Mouse (Mus musculus) adipocyte (in vitro differentiated cells): ENCODE measurements around the gene Cdk4.

ENCODE experiments used
- DNase-seq: peaks from one replicate; pipeline ENCODE4 v3.0.0-alpha.2; 2016; ENCODE audit warnings: low spot score

Cdk4 gene

DNA sequence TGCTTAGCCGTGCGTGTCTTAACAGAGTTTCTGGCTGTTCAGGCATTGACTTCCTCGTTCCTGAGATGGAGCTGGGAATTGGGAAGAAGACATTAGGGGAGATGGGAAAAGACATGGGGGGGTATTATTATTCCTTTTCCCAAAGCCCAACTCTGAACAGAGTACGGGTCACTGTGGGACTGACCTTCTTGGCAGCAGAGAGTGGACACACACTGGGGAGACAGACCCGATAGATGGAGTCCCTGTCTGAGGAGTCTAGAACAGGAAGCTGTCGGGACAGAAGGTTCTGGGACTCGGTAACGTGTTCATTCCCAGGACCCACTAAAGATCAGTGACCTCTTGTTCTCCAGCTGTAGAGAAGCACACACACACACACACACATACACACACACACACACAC, 12.3 kb downstream of the Cdk4 start:
- no peak for DNase-seq

DNA sequence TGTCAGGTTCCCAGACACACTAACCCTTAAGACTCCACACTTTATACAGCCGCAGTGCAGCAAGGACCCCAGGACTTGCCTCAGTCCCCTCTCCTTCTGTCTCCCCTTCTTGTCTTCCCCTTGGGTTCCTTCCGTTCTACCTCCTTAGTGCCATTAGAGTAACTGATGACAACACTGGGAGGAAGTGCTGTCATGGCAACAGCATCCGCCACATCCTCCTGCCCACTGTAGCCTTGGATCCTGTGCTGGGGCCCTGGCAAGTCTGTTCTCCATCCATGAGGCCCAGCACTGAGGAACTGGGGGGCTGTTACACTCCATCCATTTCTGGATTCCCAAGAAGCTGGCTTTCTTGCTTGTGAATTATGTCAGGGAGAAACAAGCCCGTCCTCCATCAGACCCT, 12.7 kb downstream of the Cdk4 start:
- DNase-seq, result no peak

DNA sequence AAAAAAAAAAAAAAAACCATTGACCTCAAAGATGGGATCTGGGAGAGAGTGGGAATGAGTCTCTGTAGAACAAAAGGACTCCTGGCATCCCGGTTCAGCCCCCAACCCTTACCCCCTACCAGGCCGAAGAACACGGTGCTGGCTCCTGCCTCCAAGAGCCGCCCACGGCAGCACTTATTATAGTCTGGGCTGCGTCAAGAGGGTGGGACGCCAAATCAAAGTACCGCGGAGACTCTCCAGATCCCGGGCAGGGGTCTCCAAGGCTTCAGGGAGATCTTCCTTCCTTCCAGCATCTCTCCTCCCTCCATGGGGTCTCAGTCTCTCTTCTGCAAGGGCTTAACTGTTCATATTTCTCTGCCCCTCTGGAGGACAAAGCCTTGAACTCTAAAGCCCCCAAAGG, 14.2 kb downstream of the Cdk4 start:
- no peak for DNase-seq

DNA sequence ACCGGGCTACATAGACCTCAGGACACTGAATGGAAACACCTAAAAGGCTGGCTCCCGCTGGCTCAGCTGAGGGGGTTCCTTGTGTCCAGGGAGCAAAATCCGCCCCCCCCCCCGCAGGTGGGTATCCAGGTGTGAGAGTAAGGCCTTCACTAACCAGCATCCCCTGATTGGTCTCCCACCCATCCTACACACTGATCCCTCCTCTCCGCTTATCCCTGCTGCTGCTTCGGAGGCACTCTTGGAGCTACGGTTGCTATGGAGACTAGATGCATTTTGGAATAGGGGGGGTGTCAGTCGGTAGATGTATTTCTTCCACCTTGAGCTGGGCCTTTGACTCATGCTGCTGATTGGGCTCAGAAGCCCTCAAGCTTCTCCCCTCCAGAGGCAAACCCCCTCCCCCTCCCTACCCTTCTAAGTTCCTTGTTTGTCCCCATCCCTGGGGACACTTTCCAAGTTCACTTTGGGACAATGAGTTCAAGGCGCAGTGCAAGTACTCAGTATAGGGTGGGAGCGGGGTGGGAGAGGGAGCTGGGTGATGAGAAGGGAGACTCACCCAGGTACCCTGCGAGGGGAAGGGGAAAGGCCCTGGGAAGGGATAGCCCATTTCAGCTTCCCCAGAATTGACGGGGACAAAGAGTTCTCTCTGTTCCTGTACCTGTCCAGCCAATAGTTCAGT, 14.8 kb downstream of the Cdk4 start:
- DNase-seq, result no peak

DNA sequence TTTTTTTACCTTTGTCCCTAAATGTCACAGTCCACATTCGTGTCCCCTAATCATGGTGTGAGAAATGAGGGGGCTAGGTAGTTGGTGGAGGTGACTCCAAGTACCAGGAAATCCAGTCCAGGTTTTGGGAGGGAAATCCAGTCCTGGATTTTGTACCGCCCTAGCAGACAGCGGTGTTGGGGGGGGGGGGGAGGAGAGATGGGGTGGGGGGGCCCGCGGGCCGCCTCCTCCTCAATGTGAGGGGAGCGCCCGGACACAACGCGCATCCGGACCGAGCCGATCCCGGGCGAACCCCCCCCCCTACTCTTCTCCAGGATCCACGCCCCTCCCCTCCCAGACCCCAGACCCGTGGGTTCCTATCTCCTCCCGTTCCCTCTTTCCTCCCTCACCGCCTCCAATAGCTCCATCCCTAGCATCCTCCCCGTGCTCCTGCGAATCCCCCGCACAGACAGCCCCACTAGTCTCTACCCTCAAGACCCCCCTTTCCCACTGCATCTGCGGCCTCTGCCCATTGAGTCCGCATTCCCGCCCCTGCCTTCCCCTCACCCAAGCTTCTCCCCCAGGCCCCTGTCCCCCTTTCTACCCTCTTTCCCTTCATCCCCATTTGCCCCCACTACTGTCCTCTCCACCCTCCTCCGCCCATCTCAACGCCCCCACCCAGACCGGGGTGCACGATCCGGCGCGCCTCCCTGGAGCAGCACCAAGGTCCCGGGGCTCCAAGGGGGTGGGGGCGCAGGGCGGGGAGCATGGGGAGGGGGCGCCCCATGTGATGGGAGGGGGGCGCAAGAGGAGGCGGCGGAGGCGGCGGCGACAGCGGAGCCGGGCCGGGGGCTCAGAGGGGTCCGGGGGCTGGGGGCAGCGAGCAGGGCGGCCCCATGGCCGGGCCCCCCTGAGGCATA, 15.6 kb downstream of the Cdk4 start:
- DNase-seq, result no peak

DNA sequence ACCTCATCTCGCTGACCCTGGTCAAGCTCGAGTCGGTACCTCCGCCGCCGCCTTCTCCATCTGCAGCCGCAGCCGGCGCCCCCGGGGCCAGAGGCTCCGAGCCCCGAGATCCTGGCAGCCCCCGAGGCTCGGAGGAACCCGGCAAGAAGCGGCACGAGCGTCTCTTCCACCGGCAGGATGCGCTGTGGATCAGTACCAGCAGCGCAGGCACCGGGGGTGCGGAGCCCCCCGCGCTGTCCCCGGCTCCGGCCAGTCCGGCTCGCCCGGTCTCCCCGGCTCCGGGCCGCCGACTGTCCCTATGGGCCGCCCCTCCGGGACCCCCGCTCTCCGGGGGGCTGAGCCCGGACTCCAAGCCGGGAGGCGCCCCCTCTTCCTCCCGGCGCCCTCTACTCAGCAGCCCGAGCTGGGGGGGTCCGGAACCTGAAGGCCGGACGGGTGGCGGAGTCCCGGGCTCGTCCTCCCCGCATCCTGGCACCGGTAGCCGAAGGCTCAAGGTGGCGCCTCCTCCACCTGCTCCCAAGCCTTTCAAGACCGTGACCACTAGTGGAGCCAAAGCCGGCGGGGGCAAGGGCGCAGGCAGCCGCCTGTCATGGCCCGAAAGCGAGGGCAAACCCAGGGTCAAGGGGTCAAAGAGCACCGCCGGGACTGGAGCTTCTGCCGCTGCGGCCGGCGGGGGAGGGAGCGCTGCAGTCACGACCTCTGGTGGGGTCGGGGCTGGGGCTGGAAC, 16.5 kb downstream of the Cdk4 start:
- no peak for DNase-seq

DNA sequence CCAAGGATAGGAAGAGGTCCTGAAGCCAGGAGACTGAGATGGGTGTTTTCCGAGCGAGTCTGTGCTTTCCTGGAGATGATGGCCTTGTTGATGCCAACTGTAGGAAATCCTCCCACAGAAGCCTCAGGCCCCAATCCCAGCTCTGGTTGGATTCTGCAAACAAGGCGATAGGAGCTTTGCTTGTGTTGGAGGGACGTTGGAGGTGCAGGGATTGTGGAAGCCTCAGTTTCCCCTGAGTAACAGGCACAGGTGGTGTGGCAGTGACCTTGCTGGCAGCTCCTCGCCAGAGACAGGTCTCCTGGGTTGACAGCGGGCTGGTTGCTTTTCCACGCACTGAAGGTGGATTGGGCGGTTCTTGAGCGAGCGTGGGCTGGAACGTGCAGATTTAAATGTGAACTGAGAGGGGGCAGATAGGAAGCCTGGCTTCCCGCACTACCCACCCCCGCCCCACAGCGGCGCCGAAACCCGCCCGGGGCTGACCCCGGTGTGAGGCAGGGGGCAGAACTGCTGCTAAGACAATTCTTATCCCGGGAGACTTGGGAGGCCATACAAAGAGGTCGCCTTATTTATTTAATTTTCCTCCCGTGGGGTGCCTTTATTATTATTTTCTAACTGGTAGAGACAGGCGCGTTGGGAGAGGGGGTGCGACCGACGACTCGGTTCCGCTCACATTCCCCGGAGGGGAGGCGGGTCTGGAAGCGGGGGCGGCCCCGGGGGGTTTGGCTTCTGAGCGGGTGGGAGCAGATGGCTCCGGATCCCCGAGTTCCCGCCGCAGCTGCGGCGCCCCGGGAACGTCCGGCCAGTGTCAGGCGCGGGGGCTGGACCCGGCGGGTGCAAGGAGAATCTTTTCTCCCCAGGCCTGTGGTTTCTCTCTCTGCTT, 17.8 kb downstream of the Cdk4 start:
- DNase-seq, result no peak

DNA sequence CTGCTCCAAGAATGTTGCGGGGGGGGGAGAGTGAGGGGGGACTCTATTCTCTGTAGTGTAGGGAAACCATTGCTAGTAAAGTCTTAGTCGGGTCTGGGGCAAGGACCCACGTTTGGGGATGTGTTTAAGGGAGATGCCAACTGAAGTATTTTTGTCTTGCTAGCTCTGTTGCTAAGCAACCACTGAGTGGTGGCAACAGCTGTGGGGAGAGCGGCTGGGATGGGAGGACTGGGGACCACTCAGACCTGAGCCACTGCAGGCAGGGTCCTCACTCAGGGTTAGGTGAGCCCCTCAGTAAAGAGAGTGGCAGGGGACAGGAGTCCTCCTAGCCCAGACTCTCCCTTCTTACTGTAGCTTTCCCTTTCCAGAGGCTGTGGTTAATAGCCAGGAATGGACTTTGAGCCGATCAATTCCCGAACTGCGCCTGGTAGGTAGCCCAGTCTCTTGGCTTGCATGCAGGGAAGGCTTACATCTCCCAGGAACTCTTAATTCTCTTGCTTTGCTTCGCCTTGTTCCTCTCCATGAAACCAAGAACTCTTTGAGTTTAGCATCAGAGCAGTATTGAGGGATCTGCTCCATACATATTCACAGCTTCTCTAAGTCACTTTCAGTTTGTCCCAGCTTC, 18.8 kb downstream of the Cdk4 start:
- DNase-seq, result no peak

DNA sequence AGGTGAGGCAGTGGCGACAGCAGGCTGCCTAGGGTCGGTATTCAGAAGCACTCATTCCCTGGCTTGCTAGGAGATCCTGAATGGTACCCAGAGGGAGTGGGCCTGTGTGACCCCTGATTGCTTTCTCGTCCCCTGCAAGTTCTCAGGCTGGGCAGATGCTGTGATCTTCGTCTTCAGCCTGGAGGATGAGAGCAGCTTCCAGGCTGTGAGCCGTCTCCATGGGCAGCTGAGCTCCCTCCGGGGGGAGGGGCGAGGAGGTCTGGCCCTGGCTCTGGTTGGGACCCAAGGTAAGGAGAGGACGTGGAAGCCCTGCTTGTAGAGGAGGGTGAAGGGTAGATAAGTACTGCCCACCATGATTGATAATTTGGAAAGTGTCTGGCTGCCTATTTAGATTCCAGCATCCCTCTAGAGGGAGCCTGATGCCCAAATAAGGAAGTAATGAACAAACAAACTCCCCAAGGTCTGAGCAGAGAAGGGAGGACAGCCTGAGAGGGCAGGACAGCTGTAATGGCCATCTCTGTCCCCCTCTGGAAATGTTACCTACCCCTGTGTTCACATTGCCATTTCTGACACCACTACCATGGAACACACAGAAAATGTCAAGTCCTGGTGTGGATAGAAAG, 20.1 kb downstream of the Cdk4 start:
- DNase-seq, result no peak

DNA sequence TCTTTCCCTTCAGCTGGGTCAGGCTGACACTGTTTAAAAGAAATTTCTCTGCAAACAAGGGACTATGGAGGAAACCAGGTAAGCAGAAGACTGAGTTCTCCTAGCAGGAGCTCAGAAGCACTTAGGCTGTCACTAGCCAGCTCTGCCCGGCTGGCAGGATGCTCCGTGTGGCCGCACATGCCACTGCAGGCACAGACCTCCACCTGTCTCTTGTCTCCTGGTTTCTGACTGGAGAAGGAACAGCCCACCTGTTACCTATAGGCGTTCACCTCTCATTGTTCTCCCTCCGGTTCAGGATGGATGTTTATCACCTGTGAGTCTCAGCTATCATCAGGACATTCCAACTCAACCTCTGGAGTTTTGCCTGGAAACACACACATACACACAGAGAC, 20.6 kb downstream of the Cdk4 start:
- no peak for DNase-seq

DNA sequence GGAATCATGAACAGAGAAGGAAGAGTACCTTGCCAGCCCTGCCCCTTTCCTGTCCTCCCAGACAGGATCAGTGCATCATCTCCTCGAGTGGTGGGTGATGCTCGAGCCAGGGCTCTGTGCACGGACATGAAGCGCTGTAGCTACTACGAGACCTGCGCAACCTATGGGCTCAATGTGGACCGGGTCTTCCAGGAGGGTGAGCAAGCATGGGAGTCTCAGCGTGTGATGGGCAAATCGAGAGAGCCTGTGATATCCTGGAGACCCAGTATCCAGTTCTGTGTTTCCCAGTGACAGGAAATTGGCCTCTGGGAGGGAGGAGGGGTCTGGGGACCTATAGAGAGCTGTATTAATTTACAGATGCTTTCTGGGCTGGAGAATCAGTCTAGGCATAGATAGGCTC, 21.7 kb downstream of the Cdk4 start:
- DNase-seq, result no peak

DNA sequence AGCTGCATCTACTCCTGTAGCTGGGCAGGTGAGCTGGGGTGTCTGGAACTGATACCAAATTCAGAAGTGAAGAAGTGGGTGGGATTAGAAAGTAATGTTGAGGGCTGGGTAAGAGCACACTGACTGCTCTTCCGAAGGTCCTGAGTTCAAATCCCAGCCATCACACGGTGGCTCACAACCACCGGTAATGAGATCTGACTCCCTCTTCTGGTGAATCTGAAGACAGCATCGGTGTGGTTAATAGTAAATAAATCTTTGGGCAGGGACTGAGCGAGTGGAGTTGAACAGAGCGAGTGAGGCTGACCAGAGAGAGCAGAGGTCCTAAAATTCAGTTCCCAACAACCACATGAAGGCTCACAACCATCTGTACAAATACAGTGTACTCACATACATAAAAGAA, 22.3 kb downstream of the Cdk4 start:
- no peak for DNase-seq

DNA sequence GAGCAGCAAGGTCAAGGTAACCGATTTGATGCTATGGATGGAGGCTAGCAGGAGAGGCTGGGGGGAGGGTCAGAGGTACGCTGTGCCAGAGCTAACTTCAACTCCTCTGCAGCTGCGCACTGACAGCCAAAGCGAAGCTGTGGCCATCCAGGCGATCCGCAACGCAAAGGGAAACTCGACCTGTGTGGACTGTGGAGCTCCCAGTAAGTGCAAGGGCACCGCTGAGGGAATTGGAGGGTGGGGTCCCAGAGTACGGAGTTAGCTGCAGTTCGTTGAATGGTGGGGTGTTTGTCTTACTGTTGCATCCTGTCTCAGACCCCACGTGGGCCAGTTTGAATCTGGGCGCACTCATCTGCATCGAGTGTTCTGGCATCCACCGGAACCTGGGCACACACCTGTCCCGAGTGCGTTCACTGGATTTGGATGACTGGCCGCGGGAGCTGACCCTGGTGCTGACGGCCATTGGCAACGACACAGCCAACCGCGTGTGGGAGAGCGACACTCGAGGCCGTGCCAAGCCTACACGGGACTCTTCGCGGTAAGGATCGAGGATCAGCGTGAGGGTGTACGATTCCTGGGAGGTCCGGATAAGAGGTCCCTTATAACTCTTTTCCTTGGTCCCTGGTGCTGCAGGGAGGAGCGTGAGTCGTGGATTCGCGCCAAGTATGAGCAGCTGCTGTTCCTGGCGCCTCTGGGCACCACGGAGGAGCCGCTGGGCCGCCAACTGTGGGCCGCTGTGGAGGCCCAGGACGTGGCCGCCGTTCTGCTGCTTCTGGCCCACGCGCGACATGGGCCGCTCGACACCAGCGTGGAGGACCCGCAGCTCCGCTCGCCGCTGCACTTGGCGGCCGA, 27.5 kb downstream of the Cdk4 start:
- no peak for DNase-seq

DNA sequence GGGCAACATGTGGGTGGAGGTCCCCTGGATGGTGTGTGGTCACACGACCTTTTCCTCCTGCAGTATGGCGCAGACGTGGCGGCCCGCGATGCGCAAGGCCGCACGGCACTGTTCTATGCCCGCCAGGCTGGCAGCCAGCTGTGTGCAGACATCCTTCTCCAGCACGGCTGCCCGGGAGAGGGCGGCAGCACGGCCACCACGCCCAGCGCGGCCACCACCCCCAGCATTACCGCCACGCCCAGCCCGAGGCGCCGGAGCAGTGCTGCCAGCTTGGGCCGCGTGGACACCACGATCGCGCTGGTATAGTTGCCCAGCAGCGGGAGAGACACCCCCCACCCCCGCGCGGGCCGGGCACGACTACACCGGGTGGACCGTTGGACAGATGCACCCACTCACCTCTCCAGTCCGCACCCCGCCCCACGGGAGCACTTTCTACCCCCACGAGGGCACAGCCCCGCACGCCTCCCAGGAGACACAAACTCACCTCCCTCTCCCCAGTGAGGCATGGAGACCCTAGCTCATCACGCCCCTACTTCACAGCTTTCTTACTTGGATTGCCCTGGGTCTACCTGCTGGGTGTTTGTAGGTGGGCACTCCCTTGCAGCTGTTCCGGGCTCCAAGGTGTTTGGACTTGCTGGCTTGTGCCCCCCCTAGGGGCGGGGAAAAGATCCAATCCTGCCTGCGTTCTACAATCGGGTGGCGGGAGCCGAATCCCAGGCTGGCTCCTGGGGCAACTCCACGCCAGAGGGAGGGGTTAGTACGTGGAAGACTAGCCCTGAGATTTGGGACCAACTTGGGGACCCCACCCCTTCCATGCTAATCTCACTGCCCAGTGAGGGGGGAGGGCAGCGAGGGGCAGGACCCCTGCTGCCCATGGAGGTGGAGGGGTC, 28.4 kb downstream of the Cdk4 start:
- no peak for DNase-seq

DNA sequence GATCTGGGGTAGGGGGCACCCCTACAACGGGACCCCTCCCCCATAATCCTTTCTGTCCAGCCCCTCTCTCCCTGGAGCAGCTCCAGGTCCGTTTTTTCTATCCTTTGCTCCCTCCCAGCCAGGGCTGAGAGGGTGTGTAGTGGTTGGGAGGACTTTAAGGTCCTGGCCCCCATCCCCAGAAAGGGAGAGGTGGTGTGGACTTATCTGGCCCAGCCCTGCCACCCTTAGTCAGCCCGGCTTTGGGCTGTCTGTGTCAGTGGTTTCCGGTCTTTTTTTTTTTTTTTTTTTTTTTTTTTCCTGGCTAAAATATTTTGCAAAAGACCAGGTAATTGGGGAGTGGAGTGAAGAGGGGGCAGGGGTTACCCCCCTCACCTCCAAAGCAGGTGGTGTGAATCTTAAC, 29.4 kb downstream of the Cdk4 start:
- no peak for DNase-seq

DNA sequence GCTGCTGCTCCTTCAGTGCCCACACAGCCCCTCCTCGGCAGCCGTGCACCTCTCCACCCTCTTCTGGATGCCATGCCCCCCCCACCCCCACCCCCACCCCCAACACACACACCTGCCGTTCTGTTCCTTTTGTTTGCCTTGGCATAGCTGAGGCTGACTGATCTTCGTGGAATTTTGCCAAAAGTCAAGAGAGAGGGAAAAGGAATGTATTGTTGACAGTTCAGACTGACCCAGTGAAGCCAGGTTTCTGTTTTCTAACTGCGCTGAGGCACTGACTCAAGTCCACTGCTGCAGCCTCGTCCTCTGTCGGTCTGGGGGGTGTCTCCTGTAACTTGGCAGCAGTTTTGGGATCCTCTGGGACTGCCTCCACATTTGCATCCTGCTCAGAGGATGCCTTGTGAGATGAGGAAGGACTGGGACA, 31.1 kb downstream of the Cdk4 start:
- DNase-seq, result no peak

DNA sequence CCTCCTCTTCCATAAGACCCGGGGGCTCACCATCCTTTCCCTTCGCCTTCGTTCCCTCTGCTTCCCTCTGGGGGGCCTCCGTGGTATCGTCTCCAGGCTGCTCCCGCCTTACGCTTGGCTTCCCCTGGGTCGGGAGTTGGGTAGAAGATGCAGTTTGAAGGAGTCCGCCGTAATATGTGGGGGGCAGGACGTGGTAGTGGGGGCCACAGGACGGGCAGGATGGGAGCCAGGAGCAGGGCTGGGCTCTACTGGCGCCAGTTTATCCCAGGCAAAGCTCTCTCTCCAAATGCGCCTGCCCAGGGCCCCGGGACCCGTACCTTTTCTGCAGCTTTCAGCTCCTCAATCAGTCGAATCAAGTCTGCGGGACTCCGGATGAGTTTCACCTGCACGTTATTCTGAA, 35.2 kb downstream of the Cdk4 start:
- no peak for DNase-seq

DNA sequence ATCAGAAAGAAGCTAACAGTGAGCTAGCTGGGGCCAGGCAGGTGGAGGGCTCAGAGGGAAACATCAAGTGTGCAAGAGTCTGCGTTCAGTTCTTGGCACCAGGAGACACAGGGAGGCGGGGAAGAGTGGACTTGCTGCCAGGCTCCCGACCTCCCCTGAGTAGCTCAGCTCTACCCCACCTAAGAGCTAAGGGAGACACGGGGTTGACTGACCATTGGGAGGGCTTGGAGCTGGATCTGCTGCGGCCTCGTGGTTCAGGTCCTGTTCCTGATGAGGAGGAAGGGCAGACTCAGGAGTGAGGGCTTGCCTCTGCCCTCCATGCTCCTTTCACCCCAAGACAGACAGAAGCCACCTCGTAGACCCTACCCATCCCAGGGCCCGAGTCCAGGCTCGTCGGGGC, 35.9 kb downstream of the Cdk4 start:
- no peak for DNase-seq

DNA sequence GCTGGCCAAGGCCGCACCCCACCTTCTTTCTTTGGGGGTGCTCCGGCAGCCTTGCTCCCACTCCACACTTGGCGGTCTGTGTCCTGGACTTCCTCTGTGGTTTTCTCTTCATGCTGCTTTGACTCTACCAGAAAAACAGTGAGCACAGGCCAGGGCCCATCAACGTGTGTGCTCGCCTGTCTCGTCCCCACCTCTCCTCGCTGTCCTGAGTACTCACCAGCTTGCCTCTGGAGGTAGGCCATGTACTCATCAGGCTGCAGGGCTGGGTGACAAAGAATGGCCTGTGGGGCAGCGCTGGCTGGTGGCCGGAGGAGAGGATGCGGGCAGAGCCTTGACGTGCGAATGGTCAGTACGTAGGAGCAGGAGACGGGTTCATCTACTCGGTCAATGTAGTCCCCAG, 36.5 kb downstream of the Cdk4 start:
- DNase-seq, result no peak
